Mouse (Mus musculus) frontal cortex, adult 2 months (tissue): ENCODE data around the gene Mab21l3. TPM values are rescaled to one million over a fixed set of nuclear protein-coding genes. Genes with fewer than 3 reads are reported as not detected.
A peak's percentile ranks its signal among the peaks of the same experiment; 100 is the strongest.

ENCODE experiments used
- DNase-seq, 2 experiments: peaks; one replicate each; pipeline ENCODE4 v3.0.0; 2022; ENCODE audit warnings: low spot score in 1 of 2; ENCODE audit errors: extremely low spot score in 1 of 2
- polyA plus RNA-seq: library from polyadenylated mRNA; depleted of rRNA; stranded (reverse); fragments of >200 nt; gene quantifications from 2 replicates; pipeline ENCODE4 v1.2.3, GENCODE M21; 2012

The Mab21l3 gene
- polyA plus RNA-seq, 1 experiment = 0.02 TPM

DNA sequence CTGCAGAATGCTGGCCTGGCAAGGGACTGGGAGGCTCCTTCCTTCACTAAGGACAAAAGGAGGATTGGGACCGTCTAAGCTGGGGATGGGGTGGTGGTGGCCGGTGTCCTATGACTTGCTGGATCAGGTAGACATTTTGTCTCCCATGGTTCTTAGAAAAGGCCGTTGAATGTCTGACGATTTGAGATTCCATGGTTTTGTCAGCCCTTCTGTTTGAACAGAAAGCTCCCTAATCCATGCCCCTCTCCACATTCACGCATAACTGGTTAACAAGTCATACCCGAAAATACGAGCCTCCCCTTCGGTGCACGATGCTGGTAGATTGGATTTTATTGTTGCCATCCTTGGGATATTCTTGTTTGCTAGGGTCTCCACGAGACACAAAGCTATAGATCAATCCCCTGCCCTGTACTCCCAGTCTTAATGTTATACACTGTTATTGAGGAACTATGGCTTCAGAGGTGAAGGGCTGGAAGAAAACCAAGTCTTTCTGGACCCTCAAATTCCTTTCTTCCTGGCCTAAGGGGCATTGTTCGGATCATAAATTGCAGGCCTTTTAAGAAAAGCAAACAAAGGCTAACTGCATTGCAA, 43.7 kb downstream of the Mab21l3 start:
- DNase-seq = no peak

DNA sequence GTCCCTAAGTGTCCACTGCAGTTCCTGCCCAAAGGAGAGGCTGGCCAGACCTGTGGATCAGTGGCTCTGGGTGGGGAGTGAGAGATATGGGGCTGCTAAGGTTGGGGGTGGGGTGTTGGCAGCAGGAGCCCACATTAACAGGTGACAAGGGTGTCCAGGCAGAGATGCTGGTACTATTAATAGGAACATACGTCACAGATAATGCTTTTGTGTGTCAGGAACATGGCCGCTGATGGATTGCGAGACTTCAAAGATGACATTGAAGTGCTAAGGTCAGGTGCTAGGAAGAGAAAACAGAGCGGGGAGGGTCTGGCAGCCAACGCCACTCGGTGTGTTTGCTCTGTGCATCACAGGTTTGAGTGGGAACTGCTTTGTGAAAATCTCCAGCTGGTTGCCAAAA, 44.4 kb downstream of the Mab21l3 start:
- DNase-seq = no peak

DNA sequence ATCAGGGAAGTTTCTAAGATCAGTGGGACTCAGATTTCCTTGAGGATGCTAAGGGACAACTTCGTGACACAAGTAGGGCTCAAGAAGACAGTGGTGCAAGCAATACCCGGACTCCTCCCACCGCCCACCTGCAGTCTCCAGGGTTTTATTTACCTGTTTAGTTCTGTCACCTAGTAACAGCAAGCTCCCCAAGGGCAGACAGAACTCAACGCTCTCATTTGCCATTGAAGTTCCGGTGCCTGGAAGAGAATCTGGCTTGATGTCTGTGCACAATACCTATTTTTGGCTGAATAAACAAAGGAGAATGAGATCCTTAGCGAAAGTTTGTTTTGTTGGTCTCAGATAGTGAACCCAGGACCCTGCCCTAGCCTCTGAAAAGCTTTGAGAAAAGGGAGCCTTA, 45.0 kb downstream of the Mab21l3 start:
- no peak for DNase-seq

DNA sequence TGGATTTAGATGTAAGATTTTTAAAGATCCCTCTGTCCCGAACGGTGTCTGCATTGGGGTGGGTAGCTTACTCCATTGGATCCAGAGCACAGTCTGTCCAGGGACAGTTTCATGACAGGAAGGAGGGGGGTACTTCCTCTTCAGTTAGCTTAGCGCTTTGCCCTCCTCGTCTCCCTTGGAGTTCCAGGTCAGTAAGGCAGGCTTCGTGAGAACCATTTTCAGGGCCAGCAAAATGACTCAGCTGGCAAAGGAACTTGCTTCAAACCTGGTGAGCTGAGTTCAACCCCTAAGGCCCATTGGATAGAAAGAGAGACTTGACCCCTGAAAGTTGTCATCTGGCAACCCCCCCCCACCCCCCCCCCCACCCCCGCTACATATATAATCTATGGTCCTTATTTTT, 46.0 kb downstream of the Mab21l3 start:
- DNase-seq = no peak

DNA sequence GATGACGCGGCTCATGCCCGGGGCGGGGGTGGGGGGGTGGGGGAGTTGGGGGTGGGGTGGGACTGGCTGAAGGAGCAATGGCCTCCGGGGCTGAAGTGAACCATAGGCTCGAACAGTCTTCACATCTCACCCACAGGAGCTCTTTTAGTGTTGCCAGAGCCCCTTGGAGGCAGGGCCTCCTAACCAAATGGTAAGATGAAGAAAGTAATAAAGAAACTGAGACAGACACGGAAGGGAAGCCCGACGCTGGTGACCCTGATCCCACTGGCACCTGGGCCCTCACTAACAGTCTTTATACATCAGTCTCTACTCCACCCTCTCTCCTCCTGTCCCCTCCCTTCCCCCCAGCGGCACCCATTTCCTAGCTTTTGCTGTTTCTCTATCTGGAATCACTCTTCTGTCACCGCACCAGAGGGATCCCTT, 48.2 kb downstream of the Mab21l3 start:
- DNase-seq = no peak

DNA sequence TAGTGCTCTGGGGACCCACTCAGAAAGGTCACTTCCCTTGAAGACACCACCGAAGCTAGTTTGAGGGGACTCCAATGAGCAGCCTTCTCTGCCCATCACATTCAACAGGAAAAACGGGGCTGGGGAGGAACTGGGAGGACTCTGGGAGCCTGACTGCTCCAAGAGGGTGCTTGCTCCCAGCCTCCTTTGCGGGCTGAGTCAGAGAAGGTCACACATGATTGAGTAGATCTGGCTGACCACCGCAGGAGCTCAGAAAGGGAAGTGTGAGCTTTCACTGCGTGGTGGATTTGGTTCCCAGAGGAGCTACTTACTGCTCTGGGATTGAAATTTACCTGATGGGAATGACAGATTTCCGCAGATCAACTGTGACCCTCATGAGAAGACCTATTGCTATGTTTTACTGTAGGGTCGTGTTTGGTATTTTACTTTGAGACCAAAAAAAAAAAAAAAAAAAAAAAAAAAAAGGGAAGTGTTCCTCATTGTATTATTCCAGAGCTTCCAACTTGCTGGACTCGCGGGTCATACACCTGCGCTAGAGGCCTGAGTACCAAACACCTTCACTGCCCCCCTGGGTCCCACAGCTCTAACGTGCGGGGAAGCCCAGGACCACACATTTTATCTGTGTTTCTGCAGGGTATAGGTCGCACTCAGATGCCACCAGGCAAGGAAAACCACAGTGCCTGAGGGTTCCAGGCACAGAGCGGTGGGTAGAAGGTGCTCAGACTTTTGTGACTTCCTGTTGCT, 48.7 kb downstream of the Mab21l3 start:
- no peak for DNase-seq

DNA sequence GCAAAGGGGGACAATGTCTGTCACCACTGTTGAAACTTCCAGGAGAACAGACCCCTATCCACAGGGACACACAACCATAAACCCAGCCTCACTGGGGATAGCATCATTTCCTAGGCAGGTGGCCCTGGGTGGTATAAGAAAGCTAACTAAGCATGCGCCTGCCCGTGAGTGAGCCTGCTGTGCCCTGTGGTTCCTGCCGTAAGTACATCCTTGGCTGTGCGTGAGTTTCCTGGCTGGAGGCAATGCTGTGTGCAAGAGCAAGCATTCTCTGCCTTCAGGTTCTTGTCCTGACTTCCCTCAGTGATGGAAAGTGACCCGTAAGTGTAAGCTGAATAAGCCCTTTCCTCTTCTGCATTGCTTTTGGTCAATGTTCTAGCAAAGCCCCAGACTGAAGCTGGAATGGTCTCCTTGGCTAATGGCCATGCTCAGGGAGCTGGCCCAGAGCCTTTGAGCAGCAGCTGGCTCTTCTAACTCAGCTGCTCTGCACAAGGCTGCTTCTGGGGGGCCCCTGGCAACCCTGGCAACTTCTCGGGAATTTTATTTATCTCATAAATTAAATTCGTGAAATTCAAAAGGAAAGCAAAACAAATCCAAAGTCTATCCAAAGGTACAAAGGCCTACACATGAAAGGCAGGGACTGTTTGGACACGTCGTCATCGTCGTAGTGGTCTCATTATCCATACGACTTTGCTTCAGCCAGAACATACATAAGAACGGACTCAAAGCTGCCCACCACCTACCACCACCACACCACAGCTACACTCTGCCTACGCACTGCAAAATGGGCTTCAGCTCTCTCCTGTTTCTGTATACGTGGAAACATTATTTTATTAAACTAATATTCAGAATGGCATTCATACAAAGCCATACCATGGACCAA, 50.7 kb downstream of the Mab21l3 start:
- peak in 1 of 2 experiments; percentile 23 for DNase-seq

DNA sequence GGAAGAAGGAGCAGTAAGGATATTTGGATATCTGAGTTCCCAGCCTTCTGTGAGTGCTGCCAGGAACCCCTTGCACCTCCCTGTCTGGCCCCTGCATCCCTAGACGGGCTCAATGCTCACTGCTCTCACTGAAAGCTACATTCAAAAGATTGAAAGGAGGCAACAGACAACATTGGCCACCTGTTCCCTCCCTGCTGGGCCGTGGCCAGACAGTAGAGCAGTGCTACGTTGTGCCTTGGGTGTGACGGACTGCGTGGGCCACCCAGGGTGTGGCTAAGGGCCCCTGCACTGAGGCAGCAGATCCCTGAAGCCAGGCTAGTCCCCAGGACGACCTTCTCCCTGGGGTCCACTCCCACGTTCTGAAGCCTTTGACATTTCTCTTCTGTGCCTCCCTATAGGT, 52.5 kb downstream of the Mab21l3 start:
- DNase-seq = no peak

DNA sequence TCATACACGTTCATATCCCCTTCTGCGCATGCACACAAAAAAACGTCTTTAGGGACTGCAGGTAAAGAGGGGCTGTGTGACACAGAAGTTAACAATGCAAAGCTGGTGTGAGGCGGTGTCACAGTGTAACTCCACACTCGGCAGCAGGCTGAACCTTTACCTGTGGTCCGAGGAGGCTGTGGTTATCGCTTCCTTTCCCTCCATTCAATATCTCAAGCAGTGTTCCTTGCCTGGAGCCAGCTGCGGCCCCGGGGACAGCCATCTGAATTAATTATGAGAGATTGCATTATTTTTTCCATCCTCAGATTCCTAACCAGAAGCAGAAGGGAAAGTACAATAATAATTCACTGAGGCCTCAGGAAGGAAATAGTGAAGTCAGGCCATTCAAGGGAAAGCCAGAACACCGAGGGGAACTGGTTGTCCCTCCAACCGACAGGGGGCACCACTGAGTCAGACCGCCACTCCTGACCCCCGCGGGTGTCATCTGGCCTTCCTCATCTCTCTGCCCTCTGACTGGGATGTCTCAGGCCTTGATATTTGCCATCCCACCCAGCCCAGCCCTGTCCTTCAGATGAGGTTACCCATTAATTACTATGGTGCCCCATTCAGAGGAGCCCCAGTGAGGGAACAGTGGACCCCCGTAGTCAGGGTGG, 53.2 kb downstream of the Mab21l3 start:
- no peak for DNase-seq

DNA sequence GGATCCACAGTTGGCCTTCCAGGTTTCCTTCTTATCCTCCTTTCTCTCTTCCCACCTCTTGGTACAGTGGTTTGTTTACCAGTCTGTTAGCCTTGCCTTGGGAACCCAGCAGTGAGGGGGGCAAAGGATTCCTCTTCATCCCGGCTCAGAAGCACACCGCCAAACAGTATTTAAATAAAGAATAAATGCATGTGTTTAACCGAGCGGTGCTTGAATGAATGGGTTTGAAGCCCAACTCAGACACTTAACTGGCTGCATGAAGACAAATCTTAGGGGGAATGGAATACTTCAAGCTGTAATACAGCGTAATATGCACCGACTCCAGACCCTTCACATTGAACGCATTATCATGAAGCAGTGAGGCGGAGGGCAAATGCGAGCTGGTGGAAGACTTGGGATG, 54.1 kb downstream of the Mab21l3 start:
- DNase-seq = no peak

DNA sequence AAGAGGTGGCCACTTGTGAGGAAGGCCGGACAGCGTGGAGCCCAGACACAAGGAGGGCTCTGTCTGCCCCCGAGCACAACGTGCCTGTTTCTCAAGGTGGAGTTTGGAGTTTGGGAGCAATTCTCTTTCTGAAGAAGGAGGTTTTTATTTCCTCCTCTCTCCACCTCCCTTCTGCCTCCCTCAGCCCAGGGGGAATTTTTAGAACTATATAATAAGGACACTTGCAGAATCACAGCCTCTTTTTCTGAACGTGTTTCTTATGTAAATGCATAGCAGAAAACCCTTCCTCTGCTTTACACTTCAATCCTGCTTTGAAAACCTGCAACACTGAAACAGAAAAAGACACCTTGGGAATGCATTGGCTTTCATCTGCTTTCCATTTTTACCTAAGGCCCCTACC, 54.7 kb downstream of the Mab21l3 start:
- DNase-seq = peak; percentile 55 to 59

DNA sequence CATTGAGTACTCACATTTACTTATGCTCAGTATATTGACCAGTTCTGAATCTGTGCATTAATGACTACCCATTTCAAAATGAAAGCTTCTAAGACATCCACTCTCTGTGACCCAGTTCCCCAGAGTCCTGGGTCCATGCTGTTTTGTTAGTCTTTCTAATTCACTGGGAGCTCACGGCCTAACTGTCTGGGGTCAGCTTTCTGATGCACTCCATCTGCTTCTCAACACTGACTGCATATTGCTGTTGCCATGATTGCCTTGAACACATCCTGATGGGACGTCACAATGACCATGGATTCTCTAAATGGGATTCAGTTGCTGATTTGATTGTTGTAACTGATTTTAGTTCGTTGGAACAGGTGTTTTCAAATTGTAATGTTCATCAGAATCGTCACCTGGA, 56.6 kb downstream of the Mab21l3 start:
- DNase-seq = no peak

DNA sequence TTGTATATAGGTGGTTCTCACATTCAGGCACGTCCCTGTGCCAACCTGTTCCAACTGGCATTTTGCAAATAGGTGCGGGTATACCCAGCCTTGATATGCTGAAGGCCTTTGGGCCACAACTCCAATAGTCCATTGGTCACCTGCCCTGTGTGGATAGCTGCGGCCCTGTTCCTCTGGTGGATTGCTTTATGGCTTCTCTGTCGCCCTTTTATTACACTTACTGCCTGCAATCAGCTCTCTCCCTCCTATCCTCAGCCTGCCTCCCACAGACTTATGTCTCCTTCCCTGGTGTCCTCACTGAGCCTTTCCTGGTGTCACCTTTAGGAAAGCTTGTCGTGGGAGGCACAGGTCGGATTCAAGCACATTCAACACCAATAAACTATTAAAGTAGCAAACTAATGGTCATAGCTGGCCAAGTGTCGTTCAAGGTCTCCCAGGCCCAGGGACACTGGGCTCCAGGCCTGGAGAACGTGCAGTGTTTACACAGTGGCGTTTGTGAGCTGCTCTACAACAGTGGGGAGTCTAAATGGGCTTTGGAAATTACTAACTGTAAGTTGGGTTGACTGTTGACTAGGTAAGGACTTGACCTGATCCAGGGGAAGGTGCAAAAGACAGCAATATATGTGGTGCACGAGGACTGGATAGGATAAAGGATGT, 63.9 kb downstream of the Mab21l3 start:
- DNase-seq = no peak

DNA sequence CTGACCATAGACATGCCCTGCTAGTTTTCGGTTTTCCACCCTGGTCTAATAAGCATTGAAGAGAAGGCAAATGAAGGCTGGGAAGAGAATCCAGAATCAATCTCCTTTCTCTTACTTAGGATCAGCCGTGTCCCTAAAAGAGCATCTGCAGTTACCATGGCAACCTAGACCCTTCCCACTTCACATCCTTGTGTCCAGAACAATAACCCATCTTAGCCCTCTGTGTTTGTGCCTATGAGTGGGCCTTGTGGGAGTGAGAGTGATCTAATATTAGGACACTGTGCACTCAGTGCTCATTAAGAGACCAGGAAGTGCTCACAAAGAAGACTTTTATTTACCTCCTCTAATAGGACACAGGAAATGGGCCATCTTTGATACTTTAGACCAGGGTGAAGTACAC, 65.0 kb downstream of the Mab21l3 start:
- DNase-seq = no peak

DNA sequence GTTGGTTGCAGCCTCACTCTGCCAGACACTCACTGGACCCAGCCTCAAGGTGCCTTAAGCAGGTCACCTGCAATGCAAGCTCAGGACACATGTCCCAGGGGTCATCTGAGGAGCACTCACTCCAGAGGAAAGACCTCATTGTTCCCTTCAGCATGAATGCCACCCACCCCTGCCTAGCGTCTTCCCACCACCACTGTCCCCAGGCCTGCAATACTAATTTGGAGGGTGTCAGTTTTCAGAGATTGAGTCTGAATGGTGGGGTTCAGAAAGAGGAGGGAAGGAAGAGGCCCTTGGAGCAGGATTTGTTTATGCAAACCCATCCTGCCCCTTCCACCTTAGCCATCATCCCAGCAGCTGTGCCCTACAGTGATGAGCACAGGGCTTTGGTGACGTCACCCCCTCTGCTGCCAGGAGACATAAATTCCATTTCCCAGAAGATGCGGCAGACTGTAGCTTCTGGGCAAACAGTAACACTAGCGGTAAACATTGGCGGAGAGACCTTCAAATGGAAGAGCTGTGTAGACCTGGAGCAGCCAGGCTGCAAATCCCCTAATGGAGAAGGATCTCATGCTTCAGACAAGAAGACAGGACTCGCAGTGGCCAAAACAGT, 67.8 kb downstream of the Mab21l3 start:
- DNase-seq = peak in 1 of 2 experiments; percentile 38

DNA sequence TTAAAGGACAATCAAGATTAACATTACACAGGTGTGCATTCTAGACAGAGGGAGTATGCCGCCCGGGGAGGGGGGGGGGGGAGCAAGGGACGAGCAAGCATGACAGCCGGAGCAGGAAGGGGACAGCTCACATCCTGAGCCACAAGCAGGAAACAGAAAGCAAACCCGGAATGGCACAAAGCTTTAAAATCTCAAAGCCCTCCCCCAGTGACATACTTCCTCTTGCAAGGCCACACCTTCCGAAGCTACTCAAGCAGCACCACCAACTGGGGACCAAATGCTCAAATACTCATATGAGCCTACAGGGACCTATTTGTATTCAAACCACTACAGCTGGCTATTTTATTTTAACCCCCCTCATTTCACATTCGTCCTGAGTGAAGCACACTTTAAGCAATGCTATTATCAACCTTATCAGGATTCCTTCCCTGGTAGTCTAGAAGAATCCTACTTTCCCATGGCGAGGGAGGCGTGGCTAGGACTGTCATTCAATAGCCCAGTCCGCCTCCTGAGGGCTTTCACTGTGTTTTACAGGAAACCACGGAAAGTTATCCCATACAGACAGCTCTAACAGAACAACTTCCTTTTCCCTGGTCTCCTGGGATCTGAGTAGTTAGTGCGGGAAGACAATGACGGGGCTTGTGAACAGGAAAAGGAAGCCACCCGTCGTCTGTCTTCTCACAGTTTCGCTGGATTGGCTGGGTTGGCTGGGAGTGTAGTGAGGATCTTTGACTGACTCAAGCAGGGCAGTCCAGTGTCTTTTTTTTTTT, 69.7 kb downstream of the Mab21l3 start:
- DNase-seq = no peak

DNA sequence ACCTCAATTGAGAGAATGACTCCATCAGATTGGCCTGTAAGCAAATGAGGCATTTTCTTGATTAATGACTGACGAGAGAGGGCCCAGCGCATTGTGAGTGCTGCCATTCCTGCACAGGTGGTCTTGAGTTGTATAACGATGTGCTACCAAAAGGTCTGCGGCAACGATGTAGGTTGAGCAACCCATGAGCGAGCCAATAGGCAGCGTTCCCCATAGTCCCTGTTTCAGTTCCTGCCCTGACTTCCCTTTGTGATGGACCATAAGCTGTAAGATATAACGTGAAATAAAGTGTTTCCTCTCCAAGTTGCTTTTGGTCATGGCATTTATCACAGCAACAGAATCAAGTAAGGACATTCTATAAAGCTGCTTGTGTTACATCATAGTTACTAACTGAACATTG, 73.0 kb downstream of the Mab21l3 start:
- DNase-seq = no peak

DNA sequence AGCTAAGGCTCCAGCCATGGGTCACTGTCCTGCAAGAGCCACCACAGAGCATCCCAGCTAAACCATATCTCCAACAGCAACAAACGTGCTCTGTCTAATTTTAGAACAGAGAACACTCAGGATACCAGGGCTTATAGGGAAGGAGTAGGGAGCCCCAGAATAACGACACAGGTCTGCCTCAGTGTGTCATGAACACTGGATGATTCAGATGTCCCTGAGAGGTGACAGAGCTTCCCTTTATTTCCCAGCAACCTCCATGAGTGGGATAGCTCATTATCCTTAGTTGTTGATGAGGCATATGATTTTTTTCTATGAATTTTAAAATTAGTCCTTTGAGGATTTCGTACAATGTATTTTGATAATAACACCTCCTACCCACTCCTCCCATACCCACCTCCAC, 78.2 kb downstream of the Mab21l3 start:
- peak in 1 of 2 experiments; percentile 37 for DNase-seq

DNA sequence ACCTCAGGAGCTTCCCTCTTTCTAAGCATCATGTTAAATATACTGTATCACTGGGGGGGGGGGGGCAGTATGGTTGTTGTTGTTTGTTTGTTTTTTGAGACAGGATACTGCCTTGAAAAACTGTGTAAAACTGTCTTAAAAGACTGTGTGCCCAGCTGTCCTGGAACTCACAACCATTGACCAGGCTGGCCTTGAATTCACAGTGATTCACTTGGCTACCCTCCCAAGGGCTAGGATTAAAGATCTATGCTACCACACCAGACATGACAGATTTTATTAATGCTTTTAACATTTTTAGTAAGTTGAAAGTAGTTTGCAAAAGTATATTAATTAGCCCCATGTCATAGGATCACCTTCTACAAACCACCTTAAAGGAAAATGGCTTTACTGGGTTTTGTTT, 85.2 kb downstream of the Mab21l3 start:
- DNase-seq = no peak
